Comparison of ENCODE assay signal across 8 mouse cellular contexts in the genomic region with DNA sequence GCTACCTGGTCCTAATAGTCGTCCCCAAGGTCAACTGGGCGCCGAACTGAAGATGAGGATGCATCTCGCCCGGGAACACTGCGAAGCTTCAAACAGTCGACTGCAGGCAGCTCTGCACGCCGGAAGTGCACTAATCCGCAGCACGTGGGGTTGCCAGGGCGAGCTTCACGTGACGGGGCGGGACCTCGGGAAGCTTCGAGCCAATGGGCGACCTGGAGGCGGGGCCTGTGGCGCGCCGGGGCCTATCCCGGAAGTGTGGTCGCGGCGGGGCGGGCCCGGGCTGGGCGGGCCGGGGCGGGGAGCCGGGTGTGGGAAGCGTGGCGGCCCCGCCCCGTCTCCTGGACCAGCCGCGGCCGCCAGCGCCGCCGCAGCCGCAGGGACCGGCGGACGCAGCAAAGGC. TPM values are rescaled to one million over a fixed set of nuclear protein-coding genes. Genes with fewer than 3 reads are reported as not detected.
DNase-seq lines count a peak whose midpoint lies in the region; ATAC-seq and TF ChIP-seq lines count a peak whose summit lies in the region.

A gene (plus strand): TSS at position 283 of the 400 bp plus-strand sequence.

- 2% methylated on average over 39 of the region's 46 CpGs for WGBS in lung, embryonic 14.5 days

- peak; percentile 97 for DNase-seq in Muller cell, postnatal 12 days (ENCODE audit: inconsistent ontology term)
- DNase-seq in cerebellum, adult 9-10 months: peak; percentile 93
- DNase-seq in layer of hippocampus, adult 8-10 months (ENCODE audit: low spot score in 2 of 2): peak; percentile 90 to 93
- peak; percentile 96 for DNase-seq in lung, embryonic 14.5 days
- peak; percentile 95 for DNase-seq in testis, postnatal 14 days (ENCODE audit: low spot score)

- H3K4me2 ChIP-seq in lung, embryonic 14.5 days: peak within 1 kb of the TSS; percentile 98

- H3K4me3 ChIP-seq in lung, embryonic 14.5 days (ENCODE audit: low read depth, low read length): peak within 1 kb of the TSS; percentile 70

- H3K4me1 ChIP-seq in lung, embryonic 14.5 days (ENCODE audit: insufficient read depth): 0 out of 2 replicates have a peak, but pooled peaks cover 3% of the 10 kb centered on the region

- no peaks in the 10 kb centered on the region for H3K27me3 ChIP-seq in lung, embryonic 14.5 days (ENCODE audit: insufficient read depth, low read length)

- H3K9me3 ChIP-seq in lung, embryonic 14.5 days (ENCODE audit: low read depth, low read length): 0 out of 2 replicates have a peak, but pooled peaks cover 3% of the 10 kb centered on the region

- no peak for TF ChIP-seq CTCF in lung, embryonic 14.5 days (IDR thresholded peaks at IDR 0.05; ENCODE audit: low read depth)

- H3K9ac ChIP-seq in lung, embryonic 14.5 days: peak within 1 kb of the TSS; percentile 74

- H3K36me3 ChIP-seq in lung, embryonic 14.5 days (ENCODE audit: insufficient read depth): no peaks in the 10 kb centered on the region

- peak; percentile 98 for ATAC-seq in frontal cortex, adult (ENCODE audit: low TSS enrichment)
- peak; percentile 88 to 95 for ATAC-seq in hematopoietic stem cell, adult 5-6 weeks (replicated peaks in 1 of 2; ENCODE audit: insufficient read depth in 1 of 2, low FRiP score in 2 of 2, low TSS enrichment in 1 of 2, low read depth in 1 of 2, poor library complexity in 2 of 2, severe bottlenecking in 2 of 2)
- peak; percentile 99 for ATAC-seq in lung, embryonic 14.5 days (ENCODE audit: insufficient read depth)
- ATAC-seq in neutrophil, adult 5-6 weeks (ENCODE audit: extremely low read depth, insufficient number of reproducible peaks, low FRiP score, poor library complexity, severe bottlenecking): peak; percentile 91

- H3K27ac ChIP-seq in lung, embryonic 14.5 days (ENCODE audit: low read depth): no peak within 1 kb of the TSS

RNA-seq across cellular contexts. Expression of the gene that starts here (rescaled TPM):
- total RNA-seq in hematopoietic stem cell, adult 5-6 weeks (2017): 4.7 and 6.7 TPM in 2 replicates
- total RNA-seq in layer of hippocampus, adult 8-10 months (2022): 10 to 100 TPM; 32.3 to 41.0 (median 33.8) TPM
- 14.1 and 15.5 TPM in 2 replicates for polyA plus RNA-seq in lung, embryonic 14.5 days (2014; fragmentation: Nextera tagmentation; extraction: Ambion mirVana)
- 3.7 and 4.2 TPM in 2 replicates for total RNA-seq in neutrophil, adult 5-6 weeks (2017)
